Mouse (Mus musculus) adrenal gland, adult 8-10 months (tissue): ENCODE results near the gene Serinc1. TPM values are rescaled to one million over a fixed set of nuclear protein-coding genes. Genes with fewer than 3 reads are reported as not detected.

Source experiments
- DNase-seq: peaks from one replicate; pipeline ENCODE4 v3.0.0; 2022
- total RNA-seq, 4 experiments: library from RNA; stranded (reverse); gene quantifications; 2 replicates each; pipeline ENCODE4 v1.2.4; 2022

Gene Serinc1
- total RNA-seq, 4 experiments from 2014 or later: 321 to 388 (median 383) TPM

- DNase-seq: no peak
Measured at GRCm38 (mm10) chr10:57484741-57485140, 47.6 kb downstream of the Serinc1 start.

GRCm38 (mm10) chr10:57481717-57482116, 50.6 kb downstream of the Serinc1 start:
- no peak for DNase-seq

- DNase-seq: no peak
Measured at GRCm38 (mm10) chr10:57477121-57477843, 55.0 kb downstream of the Serinc1 start.

Other genes starting within 250 kb of the Serinc1 start
- 10 to 100 TPM; 15.4 to 19.4 (median 18.0) TPM for gene Hsf2, start 46.1 kb downstream of the Serinc1 start, total RNA-seq
- gene Pkib, start 99.5 kb upstream of the Serinc1 start, total RNA-seq: 1 to 10 TPM; 1.9 to 3.9 (median 2.2) TPM